Mouse (Mus musculus): ENCODE measurements at regions not wholly inside any gene's neighbourhood (a gene's known extent, or its start where the extent isn't known, plus 50 kb on each side); places are given as distances from the start of the nearest gene placed in this dataset.

GRCm38 (mm10) chr14:28808094-28808493, 209.9 kb upstream of the Lrtm1 start:
- no peak overlapping the region for H3K4me3 ChIP-seq (ENCODE audit: insufficient read depth, low read length)
- peaks cover 2% of the 10 kb centered on the region; the same call in 1 of the 2 replicates for H3K4me1 ChIP-seq (ENCODE audit: control insufficient read depth, insufficient read depth, low read length)
- TF ChIP-seq CTCF (IDR thresholded peaks at IDR 0.05; ENCODE audit: borderline replicate concordance, insufficient read depth, low read length) (no peak), POLR2A (IDR thresholded peaks at IDR 0.05; ENCODE audit: low read depth, low read length) (no peak)

GRCm38 (mm10) chr14:28809355-28809754, 208.7 kb upstream of the Lrtm1 start:
- Histone ChIP-seq H3K4me1 (ENCODE audit: control insufficient read depth, insufficient read depth, low read length) (peaks cover 2% of the 10 kb centered on the region; the same call in 1 of the 2 replicates), H3K4me3 (ENCODE audit: insufficient read depth, low read length) (no peak overlapping the region), H3K27ac (ENCODE audit: insufficient read depth, low read length) (peak overlapping the region; percentile 91)
- TF ChIP-seq POLR2A (IDR thresholded peaks at IDR 0.05; ENCODE audit: low read depth, low read length) (no peak), CTCF (IDR thresholded peaks at IDR 0.05; ENCODE audit: borderline replicate concordance, insufficient read depth, low read length) (no peak)

More at GRCm38 (mm10) chr14:28808094-28808493, 209.9 kb upstream of the Lrtm1 start:
- peak overlapping the region; percentile 86 for H3K27ac ChIP-seq (ENCODE audit: insufficient read depth, low read length)

GRCm38 (mm10) chr14:28820970-28821369, 197.0 kb upstream of the Lrtm1 start:
- Histone ChIP-seq H3K27ac (ENCODE audit: insufficient read depth, low read length) (no peak overlapping the region), H3K4me3 (ENCODE audit: insufficient read depth, low read length) (no peak overlapping the region), H3K4me1 (ENCODE audit: control insufficient read depth, insufficient read depth, low read length) (no peaks in the 10 kb centered on the region; the same call in 1 of the 2 replicates)
- TF ChIP-seq CTCF (IDR thresholded peaks at IDR 0.05; ENCODE audit: borderline replicate concordance, insufficient read depth, low read length) = no peak
- TF ChIP-seq POLR2A (IDR thresholded peaks at IDR 0.05; ENCODE audit: low read depth, low read length) = no peak

GRCm38 (mm10) chr14:28827186-28827585, 190.8 kb upstream of the Lrtm1 start:
- Histone ChIP-seq H3K4me1 (ENCODE audit: control insufficient read depth, insufficient read depth, low read length) (peaks cover 14% of the 10 kb centered on the region), H3K4me3 (ENCODE audit: insufficient read depth, low read length) (no peak overlapping the region), H3K27ac (ENCODE audit: insufficient read depth, low read length) (peak overlapping the region; percentile 73; the same call in 1 of the 2 replicates)
- TF ChIP-seq CTCF (IDR thresholded peaks at IDR 0.05; ENCODE audit: borderline replicate concordance, insufficient read depth, low read length) (no peak), POLR2A (IDR thresholded peaks at IDR 0.05; ENCODE audit: low read depth, low read length) (no peak)

- TF ChIP-seq POLR2A (IDR thresholded peaks at IDR 0.05; ENCODE audit: low read depth, low read length) (no peak), CTCF (IDR thresholded peaks at IDR 0.05; ENCODE audit: borderline replicate concordance, insufficient read depth, low read length) (no peak)
- Histone ChIP-seq H3K4me3 (ENCODE audit: insufficient read depth, low read length) (no peak overlapping the region), H3K4me1 (ENCODE audit: control insufficient read depth, insufficient read depth, low read length) (no peaks in the 10 kb centered on the region), H3K27ac (ENCODE audit: insufficient read depth, low read length) (no peak overlapping the region)
Observed at GRCm38 (mm10) chr14:28837117-28837516, 180.9 kb upstream of the Lrtm1 start.

GRCm38 (mm10) chr14:28848831-28849590, 169.0 kb upstream of the Lrtm1 start:
- Histone ChIP-seq H3K4me1 (ENCODE audit: control insufficient read depth, insufficient read depth, low read length) (no peaks in the 10 kb centered on the region; the same call in 1 of the 2 replicates), H3K4me3 (ENCODE audit: insufficient read depth, low read length) (no peak overlapping the region), H3K27ac (ENCODE audit: insufficient read depth, low read length) (no peak overlapping the region)
- TF ChIP-seq CTCF (IDR thresholded peaks at IDR 0.05; ENCODE audit: borderline replicate concordance, insufficient read depth, low read length) (no peak), POLR2A (IDR thresholded peaks at IDR 0.05; ENCODE audit: low read depth, low read length) (no peak)

Data from embryonic fibroblast, embryonic 13.5 days (primary cell).